Mouse (Mus musculus) testis, adult 2 months (tissue): ENCODE measurements at regions not wholly inside any gene's neighbourhood (a gene's known extent, or its start where the extent isn't known, plus 50 kb on each side); places are given as distances from the start of the nearest gene placed in this dataset.

Experiments used
- CTCF ChIP-seq: fragments of 200-500 bp; IDR thresholded peaks from 2 replicates; pipeline ENCODE4 v1.5.1; 2012; ENCODE audit warnings: low read depth, mild to moderate bottlenecking, inconsistent platforms, low read length, moderate library complexity; ENCODE audit not compliant: control insufficient read depth, insufficient read depth, insufficient replicate concordance
- POLR2A ChIP-seq: fragments of 200-500 bp; IDR thresholded peaks from 2 replicates; pipeline ENCODE4 v1.6.1; 2012; ENCODE audit warnings: low read depth, mild to moderate bottlenecking, inconsistent platforms, low read length, moderate library complexity; ENCODE audit not compliant: control insufficient read depth

DNA sequence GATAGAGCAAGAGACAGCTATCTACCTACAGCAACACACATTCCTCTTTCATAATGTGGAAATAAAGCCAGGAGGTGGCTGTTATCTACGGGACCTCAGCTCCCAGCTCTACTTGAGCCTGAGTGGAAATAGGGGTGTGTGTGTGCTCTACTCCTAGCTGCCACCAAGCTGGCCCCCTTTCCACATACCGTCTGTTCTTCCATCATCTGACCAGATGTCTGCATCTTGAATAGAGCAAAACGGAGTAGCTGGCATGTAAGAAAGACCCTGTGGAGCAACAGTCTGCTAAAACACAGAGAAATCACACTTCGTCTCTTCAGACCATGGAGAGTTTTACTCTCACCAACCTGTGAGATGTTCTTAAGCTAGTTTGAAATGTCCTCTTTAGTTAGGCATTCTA, 454.9 kb downstream of the 1700129C05Rik start:
- TF ChIP-seq CTCF (no peak), POLR2A (no peak)
